Comparison of ENCODE assay signal across 8 mouse cellular contexts in the genomic region with DNA sequence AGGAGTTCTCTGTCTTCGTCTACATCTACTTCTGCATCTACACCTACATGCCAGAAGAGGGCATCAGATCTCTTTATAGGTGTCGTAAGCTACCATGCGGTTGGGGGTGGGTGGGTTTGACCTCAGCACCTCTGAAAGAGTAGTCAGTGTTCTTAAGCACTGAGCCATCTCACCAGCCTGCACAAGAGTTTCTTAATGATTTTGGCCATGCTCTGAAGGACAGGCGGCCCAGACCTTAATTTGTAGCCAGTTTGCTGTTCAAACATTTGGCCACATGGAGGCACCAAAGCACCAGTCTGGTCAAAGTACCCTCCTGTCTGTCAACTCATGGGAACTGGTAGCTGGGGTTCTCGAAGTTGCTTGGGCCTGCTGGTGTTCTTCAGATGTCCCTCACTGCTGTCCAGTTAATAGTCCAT. TPM values are rescaled to one million over a fixed set of nuclear protein-coding genes. Genes with fewer than 3 reads are reported as not detected.
A peak's percentile ranks its signal among the peaks of the same experiment; 100 is the strongest.
DNase-seq lines count a peak whose midpoint lies in the region; ATAC-seq and TF ChIP-seq lines count a peak whose summit lies in the region.

No protein-coding gene starts in this region.

- DNase-seq in 3T3-L1 (ENCODE audit: low read depth, low spot score): peak; percentile 85
- peak; percentile 77 to 79 for DNase-seq in adrenal gland, postnatal 36 days
- DNase-seq in heart, adult 8-10 months (ENCODE audit: low spot score): peak; percentile 71
- peak; percentile 85 for DNase-seq in kidney, adult 2 months
- DNase-seq in midbrain, embryonic 14.5 days: peak; percentile 82

- H3K36me3 ChIP-seq in embryonic facial prominence, embryonic 13.5 days: no peaks in the 10 kb centered on the region
- no peaks in the 10 kb centered on the region for H3K36me3 ChIP-seq in kidney, adult 2 months (ENCODE audit: control insufficient read depth, insufficient read depth, low read length)
- H3K36me3 ChIP-seq in limb, embryonic 12.5 days: no peaks in the 10 kb centered on the region
- H3K36me3 ChIP-seq in midbrain, embryonic 14.5 days (ENCODE audit: control insufficient read depth, insufficient read depth, low read length): no peaks in the 10 kb centered on the region
- H3K36me3 ChIP-seq in small intestine, adult 2 months (ENCODE audit: control insufficient read depth, insufficient read depth, low read length): no peaks in the 10 kb centered on the region

- 11% methylated on average over 5 of the region's 5 CpGs for WGBS in embryonic facial prominence, embryonic 13.5 days
- 7% methylated on average over 5 of the region's 5 CpGs for WGBS in kidney, adult 2 months
- WGBS in limb, embryonic 12.5 days: 17% methylated on average over 5 of the region's 5 CpGs
- 13% methylated on average over 5 of the region's 5 CpGs for whole genome bisulfite sequencing in midbrain, embryonic 14.5 days
- 10% methylated on average over 5 of the region's 5 CpGs for WGBS in small intestine, adult 2 months

- H3K4me2 ChIP-seq in embryonic facial prominence, embryonic 13.5 days: peak overlapping the region; percentile 39
- no peak overlapping the region for H3K4me2 ChIP-seq in limb, embryonic 12.5 days
- H3K4me2 ChIP-seq in midbrain, embryonic 14.5 days (ENCODE audit: low read length): peak overlapping the region; percentile 45

- H3K9me3 ChIP-seq in embryonic facial prominence, embryonic 13.5 days: no peaks in the 10 kb centered on the region
- H3K9me3 ChIP-seq in limb, embryonic 12.5 days: no peaks in the 10 kb centered on the region
- H3K9me3 ChIP-seq in midbrain, embryonic 14.5 days (ENCODE audit: control insufficient read depth, low read length): no peaks in the 10 kb centered on the region

- no peak for TF ChIP-seq POLR2A in kidney, adult 2 months (IDR thresholded peaks at IDR 0.05; ENCODE audit: low read depth, low read length)
- no peak for TF ChIP-seq POLR2A in small intestine, adult 2 months (IDR thresholded peaks at IDR 0.05; ENCODE audit: low read depth, low read length)

- H3K4me3 ChIP-seq in embryonic facial prominence, embryonic 13.5 days: no peak overlapping the region
- H3K4me3 ChIP-seq in kidney, adult 2 months (ENCODE audit: insufficient read depth, low read depth, low read length): no peak overlapping the region
- H3K4me3 ChIP-seq in limb, embryonic 12.5 days (replicated peaks): no peak overlapping the region
- 0 out of 2 replicates have a peak overlapping the region, but pooled peaks have one; percentile 8 for H3K4me3 ChIP-seq in midbrain, embryonic 14.5 days (replicated peaks; ENCODE audit: low read depth, low read length)
- peak overlapping the region; percentile 17; the same call in 1 of the 2 replicates for H3K4me3 ChIP-seq in small intestine, adult 2 months (ENCODE audit: low read depth, low read length)

- no peaks in the 10 kb centered on the region for H3K27me3 ChIP-seq in embryonic facial prominence, embryonic 13.5 days
- H3K27me3 ChIP-seq in kidney, adult 2 months (replicated peaks; ENCODE audit: control insufficient read depth, insufficient read depth, low read length): no peaks in the 10 kb centered on the region
- H3K27me3 ChIP-seq in limb, embryonic 12.5 days: no peaks in the 10 kb centered on the region
- H3K27me3 ChIP-seq in midbrain, embryonic 14.5 days (ENCODE audit: control insufficient read depth, insufficient read depth, low read length): no peaks in the 10 kb centered on the region
- no peaks in the 10 kb centered on the region for H3K27me3 ChIP-seq in small intestine, adult 2 months (ENCODE audit: control insufficient read depth, insufficient read depth, low read length)

- H3K9ac ChIP-seq in embryonic facial prominence, embryonic 13.5 days: no peak overlapping the region
- no peak overlapping the region for H3K9ac ChIP-seq in limb, embryonic 12.5 days (replicated peaks)
- H3K9ac ChIP-seq in midbrain, embryonic 14.5 days (replicated peaks; ENCODE audit: low read length): no peak overlapping the region

- H3K4me1 ChIP-seq in embryonic facial prominence, embryonic 13.5 days: peaks cover 21% of the 10 kb centered on the region
- peaks cover 18% of the 10 kb centered on the region for H3K4me1 ChIP-seq in kidney, adult 2 months (ENCODE audit: control insufficient read depth, insufficient read depth, low read length)
- peaks cover 19% of the 10 kb centered on the region for H3K4me1 ChIP-seq in limb, embryonic 12.5 days (replicated peaks)
- no peaks in the 10 kb centered on the region for H3K4me1 ChIP-seq in midbrain, embryonic 14.5 days (ENCODE audit: control insufficient read depth, insufficient read depth, low read length)
- peaks cover 12% of the 10 kb centered on the region; the same call in 1 of the 2 replicates for H3K4me1 ChIP-seq in small intestine, adult 2 months (ENCODE audit: control insufficient read depth, insufficient read depth, insufficient read length, low read length)

- no peak for ATAC-seq in embryonic facial prominence, embryonic 13.5 days (ENCODE audit: insufficient number of reproducible peaks, insufficient read depth, low FRiP score, low TSS enrichment, low read depth)
- ATAC-seq in limb, embryonic 12.5 days (ENCODE audit: insufficient number of reproducible peaks, insufficient read depth, low FRiP score, low TSS enrichment, low read depth): peak; percentile 56
- ATAC-seq in midbrain, embryonic 14.5 days (ENCODE audit: low FRiP score, low TSS enrichment): peak; percentile 71

- peak; percentile 89 for TF ChIP-seq CTCF in kidney, adult 2 months (conservative IDR thresholded peaks at IDR 0.05; ENCODE audit: insufficient read depth, insufficient read length, low read depth, low read length)
- peak; percentile 100; the same call in 1 of the 2 replicates for TF ChIP-seq CTCF in small intestine, adult 2 months (IDR thresholded peaks at IDR 0.05; ENCODE audit: extremely low read depth, insufficient read length, insufficient replicate concordance, low read depth, low read length)

- no peak overlapping the region for H3K27ac ChIP-seq in embryonic facial prominence, embryonic 13.5 days
- H3K27ac ChIP-seq in kidney, adult 2 months (ENCODE audit: insufficient read depth, low read depth, low read length): no peak overlapping the region
- H3K27ac ChIP-seq in limb, embryonic 12.5 days: no peak overlapping the region
- H3K27ac ChIP-seq in midbrain, embryonic 14.5 days (replicated peaks; ENCODE audit: low read depth, low read length): no peak overlapping the region
- H3K27ac ChIP-seq in small intestine, adult 2 months (ENCODE audit: insufficient read depth, low read depth, low read length): no peak overlapping the region

RNA-seq across cellular contexts. Expression of gene Asb13, which starts 31.5 kb away (rescaled TPM):
- 10 to 100 TPM; 12.1 to 15.5 TPM for total RNA-seq in adrenal gland, postnatal 36 days (2021)
- 9.5 and 11.2 TPM in 2 replicates for polyA plus RNA-seq in embryonic facial prominence, embryonic 13.5 days (2015; fragmentation: Nextera tagmentation; extraction: Ambion mirVana)
- 10 to 100 TPM in 1 of 4 experiments, 1 to 10 TPM in 3; 8.6 to 11.2 (median 8.8) TPM for total RNA-seq in heart, adult 8-10 months (2022)
- polyA plus RNA-seq in kidney, adult 2 months (2012; rRNA removed): 41.9 and 42.6 TPM in 2 replicates
- 12.9 and 13.6 TPM in 2 replicates for polyA plus RNA-seq in limb, embryonic 12.5 days (2016; fragmentation: Nextera tagmentation; extraction: Ambion mirVana)
- 11.9 and 12.2 TPM in 2 replicates for polyA plus RNA-seq in midbrain, embryonic 14.5 days (2014; fragmentation: Nextera tagmentation; extraction: Ambion mirVana)
- polyA plus RNA-seq in small intestine, adult 2 months (2012; rRNA removed): 6.7 and 15.9 TPM in 2 replicates

RNA-seq across cellular contexts. Expression of gene Fam208b, which starts 54.4 kb away (rescaled TPM):
- total RNA-seq in adrenal gland, postnatal 36 days (2021): 10 to 100 TPM; 23.0 to 25.0 TPM
- polyA plus RNA-seq in embryonic facial prominence, embryonic 13.5 days (2015; fragmentation: Nextera tagmentation; extraction: Ambion mirVana): 23.4 and 25.0 TPM in 2 replicates
- 10 to 100 TPM; 10.5 to 14.1 (median 12.5) TPM for total RNA-seq in heart, adult 8-10 months (2022)
- polyA plus RNA-seq in kidney, adult 2 months (2012; rRNA removed): 2.3 and 2.8 TPM in 2 replicates
- polyA plus RNA-seq in limb, embryonic 12.5 days (2016; fragmentation: Nextera tagmentation; extraction: Ambion mirVana): 26.6 and 28.3 TPM in 2 replicates
- polyA plus RNA-seq in midbrain, embryonic 14.5 days (2014; fragmentation: Nextera tagmentation; extraction: Ambion mirVana): 25.2 and 26.0 TPM in 2 replicates
- polyA plus RNA-seq in small intestine, adult 2 months (2012; rRNA removed): 0.56 and 0.74 TPM in 2 replicates

Comparison
In these comparisons a context has a peak if more than half of its experiments do, and no peak if none do; other contexts are left out.
1. H3K4me3 ChIP-seq: peak in midbrain, embryonic 14.5 days (single experiment) and small intestine, adult 2 months (single experiment); none in embryonic facial prominence, embryonic 13.5 days (single experiment), kidney, adult 2 months (single experiment) and limb, embryonic 12.5 days (single experiment).
2. Peak in every context shown above with its lines, with median percentiles within 50 percentile points of each other: DNase-seq.